Mouse (Mus musculus) C2C12 (cell line): ENCODE results near the gene Nmt1. TPM values are rescaled to one million over a fixed set of nuclear protein-coding genes. Genes with fewer than 3 reads are reported as not detected.
A peak's percentile ranks its signal among the peaks of the same experiment; 100 is the strongest.

Source experiments
- H3K27me3 ChIP-seq: one replicate; pipeline ENCODE4 v1.6.1; 2011; ENCODE audit not compliant: control insufficient read depth, insufficient read depth, insufficient read length
- H3K36me3 ChIP-seq: one replicate; pipeline ENCODE4 v1.6.1; 2011; ENCODE audit not compliant: control insufficient read depth, insufficient read depth
- H3K4me3 ChIP-seq: one replicate; pipeline ENCODE4 v1.5.1; 2011; ENCODE audit warnings: mild to moderate bottlenecking, control low read depth; ENCODE audit not compliant: poor library complexity, insufficient read depth, severe bottlenecking
- H3K79me2 ChIP-seq: one replicate; pipeline ENCODE4 v1.6.1; 2011; ENCODE audit not compliant: control insufficient read depth, insufficient read depth
- H3K79me3 ChIP-seq: one replicate; pipeline ENCODE4 v1.6.1; 2011; ENCODE audit warnings: low read depth, control low read depth
- H3ac ChIP-seq: one replicate; pipeline ENCODE3; 2011; ENCODE audit warnings: low read depth; ENCODE audit not compliant: control insufficient read depth, insufficient read length
- CEBPB ChIP-seq: IDR thresholded peaks from one replicate; pipeline ENCODE4 v1.6.1; 2011; ENCODE audit warnings: low read depth, mild to moderate bottlenecking, control low read depth, moderate library complexity
- CTCF ChIP-seq: IDR thresholded peaks from one replicate; pipeline ENCODE4 v1.5.1; 2011; ENCODE audit not compliant: control insufficient read depth, insufficient read depth, insufficient read length
- FOSL1 ChIP-seq: IDR thresholded peaks from one replicate; pipeline ENCODE4 v1.8.0; 2011; ENCODE audit warnings: mild to moderate bottlenecking, low read length; ENCODE audit not compliant: poor library complexity, insufficient read depth, severe bottlenecking
- MAX ChIP-seq: IDR thresholded peaks from one replicate; pipeline ENCODE4 v1.6.1; 2011; ENCODE audit warnings: mild to moderate bottlenecking, control low read depth
- MYOD1 ChIP-seq: IDR thresholded peaks from one replicate; pipeline ENCODE4 v1.6.1; 2011; ENCODE audit warnings: low read depth; ENCODE audit not compliant: control insufficient read depth, insufficient read length
- MYOG ChIP-seq: IDR thresholded peaks from one replicate; pipeline ENCODE4 v1.6.1; 2011; ENCODE audit not compliant: control insufficient read depth, insufficient read length; ENCODE audit errors: extremely low read depth
- USF1 ChIP-seq: IDR thresholded peaks from one replicate; pipeline ENCODE4 v1.6.1; 2011; ENCODE audit warnings: low read depth, mild to moderate bottlenecking, control low read depth, moderate library complexity
- polyA plus RNA-seq: library from polyadenylated mRNA; unstranded; fragments of >200 nt; fragmentation: generic; extraction: Trizol; gene quantifications from one replicate; pipeline ENCODE4 v1.2.1, GENCODE M21; 2012; ENCODE audit warnings: missing spikeins

The Nmt1 gene
- polyA plus RNA-seq, 1 experiment: 64.9 TPM

- H3K27me3 ChIP-seq: no peaks in the 10 kb centered on the region
- peaks cover 68% of the 10 kb centered on the region for H3K79me2 ChIP-seq
- H3ac ChIP-seq: no peak overlapping the region
- H3K4me3 ChIP-seq: no peak overlapping the region
- H3K36me3 ChIP-seq: peaks cover 19% of the 10 kb centered on the region
- TF ChIP-seq CTCF (no peak), USF1 (no peak), MYOG (no peak), MYOD1 (no peak), MAX (no peak), FOSL1 (no peak), CEBPB (no peak)
- peaks cover 36% of the 10 kb centered on the region for H3K79me3 ChIP-seq
Measured at GRCm38 (mm10) chr11:103095801-103096200, 67.8 kb downstream of the Nmt1 start.

- peaks cover 42% of the 10 kb centered on the region for H3K79me3 ChIP-seq
- H3K27me3 ChIP-seq: no peaks in the 10 kb centered on the region
- H3ac ChIP-seq: peak overlapping the region; percentile 5
- no peak overlapping the region for H3K4me3 ChIP-seq
- peaks cover 19% of the 10 kb centered on the region for H3K36me3 ChIP-seq
- peaks cover 75% of the 10 kb centered on the region for H3K79me2 ChIP-seq
- TF ChIP-seq CEBPB: no peak
- TF ChIP-seq CTCF: no peak
- TF ChIP-seq MYOD1: no peak
- no peak for TF ChIP-seq MYOG
- TF ChIP-seq USF1: no peak
- no peak for TF ChIP-seq MAX
- TF ChIP-seq FOSL1: no peak
Measured at GRCm38 (mm10) chr11:103096979-103097894, 69.2 kb downstream of the Nmt1 start.

- no peaks in the 10 kb centered on the region for H3K27me3 ChIP-seq
Measured at GRCm38 (mm10) chr11:103098531-103099190, 70.7 kb downstream of the Nmt1 start.

DNA sequence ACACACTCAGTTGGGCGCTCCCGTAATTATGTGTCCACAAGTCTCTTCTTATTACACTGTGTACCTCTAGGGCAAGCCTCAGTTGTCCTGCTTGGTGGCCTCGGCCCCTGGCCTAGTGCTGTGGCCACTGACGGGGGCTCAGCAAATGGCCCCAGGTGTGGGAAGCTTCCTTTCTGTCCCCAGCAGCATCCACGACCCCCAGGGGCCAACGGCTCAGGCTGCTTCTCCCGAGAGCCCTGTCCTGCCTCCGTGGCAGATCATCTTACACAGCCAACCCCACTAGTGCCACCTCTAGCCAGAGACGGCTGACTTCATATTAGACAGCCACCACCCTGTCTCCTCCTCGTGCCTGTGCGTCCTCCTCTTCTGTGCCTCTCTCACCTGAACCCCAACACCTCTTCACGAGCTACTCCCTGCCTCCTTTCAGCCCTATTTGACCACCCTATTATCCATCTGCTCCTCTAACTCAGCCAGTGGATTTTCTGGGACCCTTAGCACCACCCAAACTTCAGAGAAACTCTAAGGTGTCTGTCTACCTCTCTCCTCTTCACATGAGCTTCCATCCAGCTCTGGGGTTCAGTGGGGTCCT lies 71.5 kb downstream of the Nmt1 start:
- TF ChIP-seq MYOG (no peak), FOSL1 (no peak), MAX (no peak), USF1 (no peak), MYOD1 (no peak), CEBPB (no peak), CTCF (no peak)
- H3K79me3 ChIP-seq: peaks cover 40% of the 10 kb centered on the region
- peaks cover 80% of the 10 kb centered on the region for H3K79me2 ChIP-seq
- peaks cover 19% of the 10 kb centered on the region for H3K36me3 ChIP-seq
- H3K27me3 ChIP-seq: no peaks in the 10 kb centered on the region
- H3K4me3 ChIP-seq: no peak overlapping the region
- peak overlapping the region; percentile 22 for H3ac ChIP-seq

More at GRCm38 (mm10) chr11:103098531-103099190, 70.7 kb downstream of the Nmt1 start:
- H3K36me3 ChIP-seq: peaks cover 19% of the 10 kb centered on the region
- no peak overlapping the region for H3K4me3 ChIP-seq
- H3K79me2 ChIP-seq: peaks cover 73% of the 10 kb centered on the region
- TF ChIP-seq FOSL1 (no peak), MYOG (no peak)
- peak overlapping the region; percentile 19 for H3ac ChIP-seq
- peaks cover 40% of the 10 kb centered on the region for H3K79me3 ChIP-seq

DNA sequence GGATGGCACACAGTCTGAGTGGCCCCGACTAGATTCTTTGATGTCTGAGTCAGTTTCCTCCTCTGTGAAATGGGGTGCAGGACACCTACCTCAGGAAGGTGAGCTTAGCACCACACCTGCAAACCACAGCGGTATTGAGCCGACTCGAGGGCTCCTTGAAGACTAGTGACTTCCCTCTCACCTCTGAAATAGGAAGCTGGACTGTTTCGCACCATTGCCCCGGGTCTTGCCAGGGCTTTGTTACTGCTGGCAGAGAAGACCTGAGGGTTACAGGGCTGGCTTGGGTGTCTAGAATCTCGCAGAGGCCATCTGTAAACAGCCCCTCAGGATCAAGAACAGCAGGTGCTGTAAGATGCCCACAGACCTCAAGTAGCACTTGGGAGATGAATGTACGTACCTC lies 72.4 kb downstream of the Nmt1 start:
- H3K27me3 ChIP-seq: no peaks in the 10 kb centered on the region
- peak overlapping the region; percentile 53 for H3K4me3 ChIP-seq
- peaks cover 39% of the 10 kb centered on the region for H3K79me3 ChIP-seq
- H3K79me2 ChIP-seq: peaks cover 73% of the 10 kb centered on the region
- H3K36me3 ChIP-seq: peaks cover 19% of the 10 kb centered on the region
- TF ChIP-seq CEBPB (no peak), USF1 (no peak), MAX (no peak), MYOD1 (no peak), CTCF (no peak), FOSL1 (no peak), MYOG (no peak)
- H3ac ChIP-seq: peak overlapping the region; percentile 10
